Mouse (Mus musculus): ENCODE data around the gene Mmp1b.
"Not testable (repeated sequence)": the region's sequence is repeated elsewhere in the genome, so short reads cannot be mapped to it uniquely, and the experiment has no call there.

Mmp1b gene

DNA sequence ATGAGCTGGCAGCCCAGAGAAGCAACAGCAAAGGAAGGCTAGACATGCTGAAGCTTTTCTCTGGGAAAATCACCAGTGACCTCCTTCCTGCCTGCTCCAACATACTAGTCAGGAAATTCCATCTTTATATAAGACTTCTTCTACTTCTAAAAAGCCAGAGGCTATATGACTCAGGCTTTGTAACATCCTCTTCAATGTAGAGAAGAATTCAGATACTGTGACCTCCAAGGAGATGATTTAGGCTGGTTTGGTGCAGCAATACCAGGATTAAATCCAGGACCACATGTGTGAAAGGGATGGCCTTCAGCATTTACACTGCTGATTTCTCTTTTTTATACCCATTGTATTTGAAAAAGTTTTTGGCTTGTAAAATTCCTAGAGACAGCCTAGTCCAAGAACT is at the start of gene Mmp1b:
Gene Mmp1b, minus strand, starts transcription at position 101 of the 400 bp plus-strand sequence.
- no peak for DNase-seq (ENCODE audit: low spot score)

DNA sequence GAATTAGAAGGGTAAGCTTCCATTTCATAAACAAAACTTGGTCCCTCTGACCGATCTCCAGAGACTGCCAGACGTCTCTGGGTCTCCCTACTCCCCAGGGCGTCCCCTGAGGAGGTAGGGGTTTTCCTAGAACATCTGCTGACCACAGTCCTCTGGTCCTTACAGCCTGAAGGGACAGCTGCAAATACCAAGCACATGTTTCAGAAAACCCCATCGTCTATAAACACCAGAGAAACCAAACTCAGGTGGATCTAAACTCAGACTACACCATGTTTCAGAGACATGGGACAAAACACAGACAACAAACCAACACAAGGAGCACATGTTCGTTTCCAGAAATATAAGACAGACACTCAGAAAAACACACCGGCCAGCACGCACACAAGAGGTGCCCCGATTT is 8.7 kb upstream of the Mmp1b start:
- not testable (repeated sequence) for DNase-seq (ENCODE audit: low spot score)

DNA sequence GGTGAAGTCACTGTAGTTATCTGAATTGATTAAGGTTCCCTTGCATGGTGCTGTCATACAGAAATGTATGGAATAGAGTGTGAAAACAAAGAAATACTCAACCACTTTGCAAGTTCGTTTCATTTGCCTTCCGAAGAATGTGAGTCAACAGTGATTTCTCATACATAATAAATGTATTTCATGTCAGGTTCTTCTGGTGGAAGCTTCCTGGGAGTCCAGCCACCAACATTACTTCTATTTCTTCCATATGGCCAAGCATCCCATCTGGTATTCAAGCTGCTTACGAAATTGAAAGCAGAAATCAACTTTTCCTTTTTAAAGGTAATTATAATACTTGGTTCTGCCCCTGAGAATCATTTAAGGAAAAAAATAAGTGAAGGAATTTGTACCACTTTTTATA is 33.3 kb downstream of the Mmp1b start:
- DNase-seq (ENCODE audit: low spot score) = no peak

DNA sequence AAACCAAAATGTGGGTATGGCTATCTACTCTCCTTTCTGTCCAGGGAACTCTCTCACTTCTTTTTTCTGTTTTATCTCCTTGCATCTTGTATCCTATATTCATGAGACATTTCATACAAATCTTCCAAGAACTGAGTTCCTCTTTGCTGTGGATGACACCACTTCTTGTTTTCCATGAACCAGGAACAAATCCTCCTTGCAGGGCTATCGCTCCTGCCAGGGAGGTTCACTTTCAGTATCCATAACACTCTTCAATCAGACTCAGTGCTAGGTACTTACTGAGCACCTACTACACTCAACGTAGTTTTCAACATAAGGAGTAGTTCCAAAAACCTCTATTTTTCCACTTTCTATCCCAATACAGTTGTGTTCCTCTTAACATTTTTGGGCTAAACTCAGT is 42.3 kb downstream of the Mmp1b start:
- no peak for DNase-seq (ENCODE audit: low spot score)

DNA sequence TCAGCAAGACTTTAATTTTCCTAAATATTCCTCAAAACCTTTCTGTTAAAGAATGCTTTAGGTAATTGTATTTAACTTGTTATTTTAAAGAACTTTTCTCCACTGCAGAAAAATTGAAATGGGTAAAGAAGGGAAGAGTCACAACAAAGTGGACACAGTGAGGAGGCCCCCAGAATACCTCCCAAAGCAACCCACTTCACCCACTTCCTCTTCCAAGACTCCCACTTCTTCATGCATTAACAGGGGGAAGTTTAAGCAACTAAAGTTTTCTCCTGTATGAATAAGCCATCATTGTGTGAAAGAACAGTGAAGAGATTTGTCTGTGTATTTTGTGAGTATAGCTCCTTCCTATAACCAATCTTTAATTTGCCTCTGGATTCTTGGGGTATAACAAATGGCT is 43.7 kb downstream of the Mmp1b start, which contains the start of gene Mmp12:
Gene Mmp12, plus strand, starts transcription at position 275 of the 400 bp plus-strand sequence.
- no peak for DNase-seq (ENCODE audit: low spot score)

DNA sequence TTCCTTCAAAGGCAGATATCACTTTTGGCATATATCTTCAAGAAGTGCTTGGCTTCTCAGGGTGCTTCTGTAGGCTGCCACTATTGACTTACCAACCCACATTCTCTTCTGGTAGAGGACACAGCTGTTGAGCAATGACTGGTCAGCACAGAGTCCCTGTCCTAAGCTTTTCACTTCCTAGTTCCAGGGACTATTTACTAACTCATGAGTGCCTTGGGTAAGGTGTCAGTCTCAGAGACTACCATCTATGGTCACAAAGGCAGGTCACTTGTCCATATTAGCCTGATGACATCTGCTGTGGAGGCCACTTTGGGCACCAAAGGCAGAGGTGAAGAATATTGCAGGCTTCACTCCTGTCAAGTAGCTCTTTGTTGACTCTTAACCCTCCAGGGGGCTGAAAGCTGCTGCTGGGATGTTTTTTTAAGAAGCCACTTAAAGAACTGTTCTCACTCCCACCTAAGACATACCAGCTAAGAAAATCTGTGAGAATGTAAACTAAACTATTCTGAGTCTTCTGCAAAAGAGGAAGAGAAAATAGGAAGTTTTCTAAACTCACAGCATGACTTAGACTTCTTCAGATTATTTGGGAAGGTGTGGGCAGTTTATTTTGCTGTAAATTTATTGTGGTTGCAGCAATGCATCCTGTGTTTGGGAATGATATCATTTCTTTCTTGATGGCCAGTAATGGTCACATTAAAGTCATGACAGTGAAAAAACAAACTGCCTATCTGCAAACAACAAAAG is 50.9 kb downstream of the Mmp1b start:
- DNase-seq (ENCODE audit: low spot score) = no peak

DNA sequence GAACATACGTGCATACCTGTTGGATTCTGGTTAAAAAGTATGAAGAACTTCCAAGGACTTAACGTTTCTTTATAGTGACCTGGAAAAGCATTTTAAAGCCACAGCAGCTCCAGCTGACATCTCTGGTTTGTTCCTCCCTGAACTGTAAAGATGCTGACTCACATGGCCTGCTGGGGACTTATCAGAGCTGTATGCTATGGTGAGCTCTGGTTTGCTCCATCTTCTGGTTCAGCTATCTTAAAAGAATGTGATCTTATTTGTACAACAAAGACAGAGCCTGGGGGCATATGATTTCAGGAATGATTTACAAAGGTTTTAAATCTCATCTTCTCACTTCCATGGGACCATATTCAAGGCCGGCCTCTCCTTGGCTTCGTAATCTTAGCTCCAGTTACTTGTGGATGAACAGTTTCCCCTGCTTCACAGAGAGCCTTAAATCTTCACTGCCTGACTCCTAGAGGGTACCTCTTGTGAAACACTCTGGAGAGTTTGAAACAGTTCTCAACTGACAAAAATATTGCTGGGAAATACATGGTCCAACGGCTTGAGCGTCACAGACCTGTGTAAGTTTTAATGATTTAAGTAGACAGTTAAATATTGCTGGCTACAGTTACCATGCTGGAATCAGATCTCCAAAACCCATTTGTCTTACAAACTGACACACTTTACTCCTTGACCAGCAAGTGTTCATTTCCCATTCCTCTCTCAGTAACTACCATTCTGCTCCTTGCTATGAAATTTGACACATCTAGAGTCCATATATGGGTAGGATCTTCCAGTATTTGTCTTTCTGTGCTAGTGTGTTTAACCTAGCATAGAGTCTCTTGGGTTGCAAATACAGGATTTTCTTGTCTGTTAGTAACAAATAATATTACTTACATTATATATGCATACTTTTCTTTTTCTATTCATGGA is 51.8 kb downstream of the Mmp1b start:
- no peak for DNase-seq (ENCODE audit: low spot score)

DNA sequence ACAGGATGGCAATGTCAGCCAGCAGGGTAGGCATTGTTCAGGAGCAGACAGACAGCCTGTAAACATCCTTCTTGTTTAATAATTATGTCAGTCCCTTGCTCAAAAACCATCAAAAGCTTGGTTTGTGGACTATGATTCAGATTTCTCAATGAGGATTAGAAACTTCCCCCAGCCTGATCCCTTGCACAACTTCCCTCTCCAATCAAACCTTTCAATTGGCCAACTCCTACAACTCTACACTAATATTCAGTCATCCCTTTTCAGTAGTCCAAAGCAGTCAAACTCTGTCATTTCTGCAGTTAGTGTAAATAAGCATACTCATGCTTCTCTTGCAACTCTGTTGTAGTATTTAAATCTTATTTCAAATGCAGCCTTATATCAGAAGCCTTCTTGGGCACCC is 56.0 kb downstream of the Mmp1b start:
- DNase-seq (ENCODE audit: low spot score) = no peak

Data from testis, postnatal 14 days (tissue).